Mouse (Mus musculus): ENCODE data around the gene Pskh1. TPM values are rescaled to one million over a fixed set of nuclear protein-coding genes. Genes with fewer than 3 reads are reported as not detected.

Pskh1 gene
- 13.1 and 14.3 TPM in 2 replicates for polyA plus RNA-seq (2016; fragmentation: Nextera tagmentation; extraction: Ambion mirVana)

GRCm38 (mm10) chr8:105900180-105900940 lies at the start of gene Pskh1:
Gene Pskh1, plus strand, starts transcription at chr8:105900441.
- H3K4me3 ChIP-seq: peak within 1 kb of the TSS; percentile 93
- peak within 1 kb of the TSS; percentile 96 for H3K27ac ChIP-seq
- ATAC-seq: peak; percentile 89
- no peaks in the 10 kb centered on the region for H3K27me3 ChIP-seq (replicated peaks)
- H3K4me2 ChIP-seq: peak within 1 kb of the TSS; percentile 75
- peaks cover 19% of the 10 kb centered on the region for H3K4me1 ChIP-seq
- H3K36me3 ChIP-seq: peaks cover 3% of the 10 kb centered on the region; the same call in 1 of the 2 replicates
- H3K9ac ChIP-seq: peak within 1 kb of the TSS; percentile 99
- H3K9me3 ChIP-seq (replicated peaks): no peaks in the 10 kb centered on the region
- WGBS (ENCODE audit: insufficient replicate concordance): under 1% methylated on average over 68 of the region's 68 CpGs

GRCm38 (mm10) chr8:105850611-105851010 lies 49.6 kb upstream of the Pskh1 start:
- H3K9ac ChIP-seq: peak overlapping the region; percentile 52
- peak overlapping the region; percentile 16; the same call in 1 of the 2 replicates for H3K27ac ChIP-seq

DNA sequence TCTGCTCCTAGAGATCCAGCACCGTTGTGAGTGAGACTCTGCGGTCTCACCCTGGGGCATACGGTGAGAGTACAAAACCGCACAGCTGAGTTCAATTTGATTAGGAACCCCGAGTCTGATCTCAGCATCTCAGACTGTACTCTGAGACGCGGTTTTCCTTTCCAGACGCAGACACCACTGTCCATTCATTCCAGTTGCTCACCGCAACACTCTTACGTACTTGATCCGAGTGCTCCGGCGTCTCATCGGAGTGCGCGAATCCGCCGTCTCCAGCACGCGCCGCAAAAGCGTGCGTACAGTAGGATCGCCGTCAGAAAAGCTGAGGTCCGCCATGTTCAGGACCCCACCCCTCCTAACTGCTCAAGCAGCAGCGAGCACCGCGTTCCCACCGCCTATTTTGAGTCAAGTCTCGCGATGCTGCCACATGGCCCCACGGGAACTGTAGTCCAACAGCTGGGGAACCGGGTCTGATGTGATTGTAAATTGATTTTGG lies 48.5 kb upstream of the Pskh1 start:
- peaks cover 46% of the 10 kb centered on the region for H3K4me1 ChIP-seq
- no peaks in the 10 kb centered on the region for H3K9me3 ChIP-seq (replicated peaks)
- H3K4me3 ChIP-seq: peak overlapping the region; percentile 72
- H3K4me2 ChIP-seq: peak overlapping the region; percentile 77
- peak overlapping the region; percentile 90 for H3K27ac ChIP-seq
- H3K27me3 ChIP-seq (replicated peaks): no peaks in the 10 kb centered on the region
- H3K9ac ChIP-seq: peak overlapping the region; percentile 85
- under 1% methylated on average over 34 of the region's 34 CpGs for WGBS (ENCODE audit: insufficient replicate concordance)
- peak; percentile 74 for ATAC-seq
- H3K36me3 ChIP-seq: peaks cover 33% of the 10 kb centered on the region

More at GRCm38 (mm10) chr8:105850611-105851010, 49.6 kb upstream of the Pskh1 start:
- Histone ChIP-seq H3K36me3 (peaks cover 44% of the 10 kb centered on the region), H3K27me3 (replicated peaks) (no peaks in the 10 kb centered on the region), H3K4me3 (peak overlapping the region; percentile 38), H3K4me1 (peaks cover 41% of the 10 kb centered on the region), H3K4me2 (peak overlapping the region; percentile 77), H3K9me3 (replicated peaks) (no peaks in the 10 kb centered on the region)
- WGBS (ENCODE audit: insufficient replicate concordance): 66% methylated on average over 7 of the region's 7 CpGs
- no peak for ATAC-seq

DNA sequence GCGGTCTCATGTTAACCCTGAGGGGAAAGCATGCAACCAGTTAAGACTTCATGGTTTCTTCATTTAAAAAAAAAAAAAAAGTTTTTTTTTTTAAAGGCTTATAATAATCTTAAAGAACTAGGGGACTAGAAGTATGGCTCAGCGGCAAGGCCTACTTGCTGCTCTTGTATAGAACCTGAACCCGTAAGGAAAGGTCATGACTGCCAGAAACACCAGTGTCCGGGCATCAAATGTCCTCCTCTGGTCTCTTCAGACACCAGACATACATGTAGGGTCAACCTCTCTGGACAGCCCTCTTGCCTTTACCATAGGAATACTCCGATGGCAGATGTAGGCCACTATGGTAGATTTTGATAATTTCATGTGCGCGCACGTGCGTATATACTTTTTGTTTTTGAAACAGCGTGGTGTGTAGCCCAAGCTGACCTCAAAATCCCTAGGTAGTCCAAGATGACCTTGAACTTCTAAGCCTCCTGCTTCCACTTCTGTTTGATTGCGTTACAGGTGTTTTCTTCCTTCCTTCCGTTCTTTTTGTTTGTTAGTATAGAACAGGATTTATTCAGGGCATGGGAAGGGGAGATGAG lies 48.0 kb upstream of the Pskh1 start:
- H3K27me3 ChIP-seq (replicated peaks): no peaks in the 10 kb centered on the region
- WGBS (ENCODE audit: insufficient replicate concordance): 73% methylated on average over 12 of the region's 12 CpGs
- peak overlapping the region; percentile 85 for H3K9ac ChIP-seq
- ATAC-seq: no peak
- peak overlapping the region; percentile 90; the same call in 1 of the 2 replicates for H3K27ac ChIP-seq
- H3K36me3 ChIP-seq: peaks cover 27% of the 10 kb centered on the region
- no peaks in the 10 kb centered on the region for H3K9me3 ChIP-seq (replicated peaks)
- peaks cover 46% of the 10 kb centered on the region for H3K4me1 ChIP-seq
- peak overlapping the region; percentile 72 for H3K4me3 ChIP-seq
- peak overlapping the region; percentile 77 for H3K4me2 ChIP-seq

DNA sequence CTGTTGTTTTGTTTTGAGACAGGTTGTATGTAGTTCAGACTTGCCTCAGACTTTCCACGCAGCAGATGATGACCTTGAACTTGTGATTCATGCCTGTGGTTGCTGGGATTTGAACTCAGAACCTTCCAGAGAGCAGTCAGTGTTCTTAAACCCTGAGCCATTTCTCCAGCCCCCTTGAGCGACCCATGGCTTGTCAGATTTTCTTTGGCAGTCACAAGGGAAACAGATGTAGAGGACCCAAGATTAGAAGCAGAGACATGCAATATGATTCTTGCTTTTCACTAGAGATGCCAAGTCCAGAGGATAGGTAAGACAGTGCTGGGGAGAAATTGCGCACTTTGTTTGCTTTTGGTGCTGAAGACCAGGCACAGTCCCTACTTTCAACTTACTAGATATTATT lies 47.1 kb upstream of the Pskh1 start, which contains the start of gene Cenpt:
Gene Cenpt, minus strand, starts transcription at position 101 of the 400 bp plus-strand sequence.
- Histone ChIP-seq H3K9ac (peak within 1 kb of the TSS; percentile 85; the same call in 1 of the 2 replicates), H3K27me3 (replicated peaks) (no peaks in the 10 kb centered on the region), H3K36me3 (peaks cover 21% of the 10 kb centered on the region), H3K4me2 (peak within 1 kb of the TSS; percentile 77), H3K9me3 (replicated peaks) (no peaks in the 10 kb centered on the region), H3K27ac (peak within 1 kb of the TSS; percentile 90; the same call in 1 of the 2 replicates), H3K4me1 (peaks cover 53% of the 10 kb centered on the region), H3K4me3 (peak within 1 kb of the TSS; percentile 72)
- 76% methylated on average over 3 of the region's 3 CpGs for WGBS (ENCODE audit: insufficient replicate concordance)
- ATAC-seq: no peak

- 26% methylated on average over 8 of the region's 8 CpGs for WGBS (ENCODE audit: insufficient replicate concordance)
- no peaks in the 10 kb centered on the region for H3K9me3 ChIP-seq (replicated peaks)
- H3K4me3 ChIP-seq: peak overlapping the region; percentile 87
- peak overlapping the region; percentile 91 for H3K27ac ChIP-seq
- H3K4me1 ChIP-seq: peaks cover 64% of the 10 kb centered on the region
- H3K9ac ChIP-seq: peak overlapping the region; percentile 83
- H3K36me3 ChIP-seq: peaks cover 18% of the 10 kb centered on the region
- peak; percentile 0; the same call in 1 of the 2 replicates for ATAC-seq
- no peaks in the 10 kb centered on the region for H3K27me3 ChIP-seq (replicated peaks)
- peak overlapping the region; percentile 98 for H3K4me2 ChIP-seq
Measured at GRCm38 (mm10) chr8:105854303-105854702, 45.9 kb upstream of the Pskh1 start.

DNA sequence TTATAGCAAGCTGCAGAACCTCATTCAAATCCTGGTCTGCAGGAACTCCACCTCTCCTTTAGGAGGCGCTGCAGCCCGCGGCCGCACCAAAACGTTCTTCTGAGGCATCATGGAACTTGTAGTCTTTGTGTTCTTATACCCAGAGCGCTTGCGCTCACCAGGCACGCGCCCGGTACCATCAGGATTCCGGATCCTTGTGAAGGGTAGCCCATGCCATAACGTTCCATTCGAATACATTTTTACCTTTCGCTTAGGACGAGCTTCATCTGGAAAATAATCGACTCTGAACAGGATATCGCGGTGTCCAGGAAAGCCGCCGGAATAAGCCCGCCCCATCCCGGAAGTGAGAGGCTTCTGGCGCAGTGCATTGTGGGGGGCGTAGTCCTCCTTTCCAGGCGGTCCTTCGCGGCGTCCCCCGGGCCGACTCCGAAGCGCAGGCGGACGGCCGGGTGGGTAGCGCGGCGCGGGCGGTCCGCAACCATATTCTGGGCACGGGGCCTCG lies 45.5 kb upstream of the Pskh1 start, which contains the start of gene Thap11:
Gene Thap11, plus strand, starts transcription at position 418 of the 502 bp plus-strand sequence.
- Histone ChIP-seq H3K9me3 (replicated peaks) (no peaks in the 10 kb centered on the region), H3K27me3 (replicated peaks) (no peaks in the 10 kb centered on the region), H3K36me3 (peaks cover 13% of the 10 kb centered on the region), H3K9ac (peak within 1 kb of the TSS; percentile 83), H3K27ac (peak within 1 kb of the TSS; percentile 91), H3K4me2 (peak within 1 kb of the TSS; percentile 98), H3K4me1 (peaks cover 66% of the 10 kb centered on the region), H3K4me3 (peak within 1 kb of the TSS; percentile 87)
- ATAC-seq: peak; percentile 84
- under 1% methylated on average over 43 of the region's 43 CpGs for WGBS (ENCODE audit: insufficient replicate concordance)

GRCm38 (mm10) chr8:105855248-105856167 lies 44.7 kb upstream of the Pskh1 start:
- peak overlapping the region; percentile 91 for H3K27ac ChIP-seq

DNA sequence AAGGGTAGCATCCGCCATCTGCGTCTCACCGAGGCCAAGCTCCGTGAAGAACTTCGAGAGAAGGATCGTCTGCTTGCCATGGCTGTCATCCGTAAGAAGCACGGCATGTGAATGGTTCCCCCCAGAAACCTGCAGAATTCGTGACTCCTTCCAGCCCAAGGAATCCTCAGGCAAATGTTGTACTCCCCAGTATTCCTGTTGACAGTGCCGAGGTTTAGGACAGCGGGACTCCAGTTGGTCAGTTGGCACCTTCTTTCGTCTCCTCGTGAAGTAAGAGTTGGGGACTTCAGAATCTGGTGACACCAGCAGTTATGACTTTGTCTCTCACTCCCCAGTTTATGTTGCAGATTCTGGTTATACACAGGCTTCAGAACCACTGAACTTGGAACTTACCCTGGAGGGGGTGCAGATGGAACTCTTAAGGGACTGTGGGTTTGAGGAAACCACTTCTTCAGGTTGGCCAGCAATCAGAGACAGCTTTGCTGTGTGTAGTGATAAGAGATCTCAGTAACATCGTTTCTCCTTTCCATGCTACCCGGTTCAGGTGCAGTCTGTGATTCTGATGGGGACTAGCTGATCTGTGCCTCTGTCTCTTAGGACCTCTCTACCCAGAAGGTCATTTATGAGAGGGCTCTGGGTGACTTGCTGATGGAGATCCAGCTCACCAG lies 43.9 kb upstream of the Pskh1 start:
- Histone ChIP-seq H3K9ac (peak overlapping the region; percentile 83), H3K36me3 (peaks cover 11% of the 10 kb centered on the region), H3K9me3 (replicated peaks) (no peaks in the 10 kb centered on the region), H3K27me3 (replicated peaks) (no peaks in the 10 kb centered on the region), H3K4me1 (peaks cover 62% of the 10 kb centered on the region), H3K27ac (peak overlapping the region; percentile 91), H3K4me2 (peak overlapping the region; percentile 98), H3K4me3 (peak overlapping the region; percentile 87)
- 10% methylated on average over 15 of the region's 15 CpGs for WGBS (ENCODE audit: insufficient replicate concordance)
- no peak for ATAC-seq

More at GRCm38 (mm10) chr8:105855248-105856167, 44.7 kb upstream of the Pskh1 start:
- under 1% methylated on average over 71 of the region's 71 CpGs for WGBS (ENCODE audit: insufficient replicate concordance)
- peak; percentile 29 for ATAC-seq
- H3K36me3 ChIP-seq: peaks cover 11% of the 10 kb centered on the region
- peak overlapping the region; percentile 98 for H3K4me2 ChIP-seq
- peak overlapping the region; percentile 83 for H3K9ac ChIP-seq
- no peaks in the 10 kb centered on the region for H3K9me3 ChIP-seq (replicated peaks)
- peak overlapping the region; percentile 87 for H3K4me3 ChIP-seq
- no peaks in the 10 kb centered on the region for H3K27me3 ChIP-seq (replicated peaks)
- peaks cover 64% of the 10 kb centered on the region for H3K4me1 ChIP-seq

DNA sequence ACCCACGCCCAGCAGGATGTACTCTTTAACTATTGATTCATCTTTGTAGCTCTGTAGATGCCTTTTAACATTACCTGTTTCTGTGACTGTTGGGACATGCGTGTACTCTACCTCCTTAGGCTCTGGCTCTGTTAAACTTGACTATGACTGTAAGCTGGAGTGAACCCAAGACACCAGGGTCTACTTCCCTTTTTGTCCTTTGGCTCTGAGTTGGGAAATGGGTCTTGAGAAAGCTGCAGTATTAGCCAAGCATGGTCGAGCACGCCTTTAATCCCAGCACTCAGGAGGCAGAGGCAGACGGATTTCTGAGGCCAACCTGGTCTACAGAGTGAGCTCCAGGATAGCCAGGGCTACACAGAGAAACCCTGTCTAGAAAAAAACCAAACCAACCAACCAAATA lies 41.7 kb upstream of the Pskh1 start:
- no peaks in the 10 kb centered on the region for H3K9me3 ChIP-seq (replicated peaks)
- no peak for ATAC-seq
- H3K4me2 ChIP-seq: peak overlapping the region; percentile 98
- peak overlapping the region; percentile 95 for H3K27ac ChIP-seq
- peaks cover 22% of the 10 kb centered on the region for H3K36me3 ChIP-seq
- peak overlapping the region; percentile 40; the same call in 1 of the 2 replicates for H3K9ac ChIP-seq
- no peak overlapping the region for H3K4me3 ChIP-seq
- H3K4me1 ChIP-seq: peaks cover 76% of the 10 kb centered on the region
- WGBS (ENCODE audit: insufficient replicate concordance): 63% methylated on average over 5 of the region's 5 CpGs
- H3K27me3 ChIP-seq (replicated peaks): no peaks in the 10 kb centered on the region

Data from liver, embryonic 12.5 days (tissue).